In genomic region chr4:41073008-41073817, GRCm38 (mm10) we compare ENCODE assay signal across 22 mouse cellular contexts. TPM values are rescaled to one million over a fixed set of nuclear protein-coding genes. Genes with fewer than 3 reads are reported as not detected.
DNase-seq lines count a peak whose midpoint lies in the region.
"Had no signal": no experiment of that assay in that cellular context is flagged by ENCODE, and none has a peak within 500 bp of the region (broad histone marks: within the 10 kb centered on the region; RNA-seq: fewer than 3 reads in every experiment).

No protein-coding gene starts in this region.

- peak overlapping the region; percentile 76 for H3K4me3 ChIP-seq in megakaryocyte, embryonic 14.5 days (replicated peaks)
- H3K4me3 ChIP-seq: embryonic facial prominence, embryonic 10.5 days; gastrocnemius, adult 2 months; hindbrain, embryonic 13.5 days; limb, embryonic 12.5 days; midbrain, embryonic 10.5 days; neural tube, embryonic 13.5 days had no signal

- no peaks in the 10 kb centered on the region for H3K9me3 ChIP-seq in megakaryocyte, embryonic 14.5 days
- H3K9me3 ChIP-seq: embryonic facial prominence, embryonic 10.5 days; hindbrain, embryonic 13.5 days; limb, embryonic 12.5 days; midbrain, embryonic 10.5 days; neural tube, embryonic 13.5 days had no signal

- intact Hi-C loops in heart, postnatal 10 days (cut with DNase I), result no loop called here

- H3K27me3 ChIP-seq in megakaryocyte, embryonic 14.5 days (replicated peaks), result peaks cover 27% of the 10 kb centered on the region
- H3K27me3 ChIP-seq: hindbrain, embryonic 13.5 days; limb, embryonic 12.5 days; neural tube, embryonic 13.5 days had no signal

- H3K36me3 ChIP-seq in megakaryocyte, embryonic 14.5 days (replicated peaks; ENCODE audit: low read length), result no peaks in the 10 kb centered on the region
- H3K36me3 ChIP-seq: embryonic facial prominence, embryonic 10.5 days; hindbrain, embryonic 13.5 days; limb, embryonic 12.5 days; midbrain, embryonic 10.5 days; neural tube, embryonic 13.5 days had no signal

- peak; percentile 27 to 35 for DNase-seq in right cerebral cortex, postnatal 10 days (ENCODE audit: low spot score in 2 of 2)
- DNase-seq in right cerebral cortex, postnatal 14 days, result no peak
- peak; percentile 24 for DNase-seq in brain, adult 2 months (ENCODE audit: low read depth, low spot score)
- peak; percentile 27 for DNase-seq in telencephalon, adult 2 months (ENCODE audit: low read depth, low spot score)
- DNase-seq in left cerebral cortex, adult 18-20 months (ENCODE audit: low spot score in 2 of 2), result no peak
- no peak for DNase-seq in heart, postnatal 10 days
- DNase-seq: adrenal gland, postnatal 25 days; cerebellum, adult 8-10 months; gastrocnemius, adult 2 months; kidney, adult 9 months; kidney, postnatal 25 days; lung, postnatal 10 days; thymus, postnatal 14 days had no signal

- peaks cover 5% of the 10 kb centered on the region; the same call in 1 of the 2 replicates for H3K4me1 ChIP-seq in megakaryocyte, embryonic 14.5 days
- H3K4me1 ChIP-seq: embryonic facial prominence, embryonic 10.5 days; limb, embryonic 12.5 days; midbrain, embryonic 10.5 days; neural tube, embryonic 13.5 days had no signal

RNA-seq across cellular contexts. Expression of gene Aqp3, which starts 24.8 kb away (rescaled TPM):
- not detected in 2 replicates for polyA plus RNA-seq in megakaryocyte, embryonic 14.5 days (2012; ENCODE audit: insufficient read depth, low replicate concordance)
- not detected for total RNA-seq in left cerebral cortex, adult 18-20 months (2021)
- under 1 TPM in 1 of 2 experiments, not detected in 1; 0.53 TPM for total RNA-seq in heart, postnatal 10 days (2021)
- total RNA-seq: adrenal gland, postnatal 25 days; gastrocnemius, adult 2 months; layer of hippocampus, adult 8-10 months; left cerebral cortex, adult 8-10 months had no signal
- polyA plus RNA-seq: hindbrain, embryonic 13.5 days had no signal

RNA-seq across cellular contexts. Expression of gene Aqp7, which starts 25.3 kb away (rescaled TPM):
- not detected in 2 replicates for polyA plus RNA-seq in megakaryocyte, embryonic 14.5 days (2012; ENCODE audit: insufficient read depth, low replicate concordance)
- not detected for total RNA-seq in left cerebral cortex, adult 18-20 months (2021)
- total RNA-seq in heart, postnatal 10 days (2021), result 10 to 100 TPM; 35.0 to 36.4 TPM
- total RNA-seq: layer of hippocampus, adult 8-10 months; left cerebral cortex, adult 8-10 months had no signal
- polyA plus RNA-seq: embryonic facial prominence, embryonic 10.5 days; forebrain, embryonic 11.5 days; hindbrain, embryonic 13.5 days; limb, embryonic 12.5 days; neural tube, embryonic 13.5 days had no signal

RNA-seq across cellular contexts. Expression of gene Nol6, which starts 51.0 kb away (rescaled TPM):
- 22.2 and 35.2 TPM in 2 replicates for polyA plus RNA-seq in megakaryocyte, embryonic 14.5 days (2012; ENCODE audit: insufficient read depth, low replicate concordance)
- 10 to 100 TPM; 94.2 to 94.3 TPM for total RNA-seq in left cerebral cortex, adult 18-20 months (2021)
- 10 to 100 TPM; 21.3 to 22.8 TPM for total RNA-seq in heart, postnatal 10 days (2021)

Comparison
In these comparisons a context has a peak if more than half of its experiments do, and no peak if none do; other contexts are left out.
1. DNase-seq: peak in right cerebral cortex, postnatal 10 days (2 of 2), brain, adult 2 months (single experiment) and telencephalon, adult 2 months (single experiment); none in right cerebral cortex, postnatal 14 days (single experiment), left cerebral cortex, adult 18-20 months (0 of 2) and heart, postnatal 10 days (0 of 2).
2. RNA of gene Aqp7, which starts 25.3 kb away (total RNA-seq): 35.0 to 36.4 TPM in heart, postnatal 10 days; not detected in left cerebral cortex, adult 18-20 months; every median in the first group is over 10 times any median in the second.
3. RNA of gene Nol6, which starts 51.0 kb away (total RNA-seq): 94.2 to 94.3 TPM in left cerebral cortex, adult 18-20 months; 21.3 to 22.8 TPM in heart, postnatal 10 days; every median in the first group is over 4 times any median in the second.